Mouse (Mus musculus): ENCODE measurements around the gene Cyp46a1. TPM values are rescaled to one million over a fixed set of nuclear protein-coding genes. Genes with fewer than 3 reads are reported as not detected.

Cyp46a1 gene
- 0.37 and 0.57 TPM in 2 replicates for polyA plus RNA-seq (2012; rRNA removed)

GRCm38 (mm10) chr12:108333895-108334445 is at the start of gene Cyp46a1:
Cyp46a1 (plus strand) TSS chr12:108334381.

GRCm38 (mm10) chr12:108305812-108306794 is 28.1 kb upstream of the Cyp46a1 start, which contains the start of gene Hhipl1:
Hhipl1 (plus strand) TSS chr12:108306270.

GRCm38 (mm10) chr12:108370596-108371428 is 36.6 kb downstream of the Cyp46a1 start, which contains the start of gene Eml1:
Eml1 (plus strand) TSS chr12:108370957.

Other genes starting within 250 kb of the Cyp46a1 start
- 27.1 and 28.0 TPM in 2 replicates for gene Setd3, start 155.1 kb upstream of the Cyp46a1 start, polyA plus RNA-seq (2012; rRNA removed)
- gene Ccnk, start 154.8 kb upstream of the Cyp46a1 start, polyA plus RNA-seq (2012; rRNA removed): 6.5 and 7.3 TPM in 2 replicates
- 1.1 and 1.6 TPM in 2 replicates for gene Ccdc85c, start 59.0 kb upstream of the Cyp46a1 start, polyA plus RNA-seq (2012; rRNA removed)
- 0.06 and 0.07 TPM in 2 replicates for gene Hhipl1, start 28.1 kb upstream of the Cyp46a1 start, polyA plus RNA-seq (2012; rRNA removed)
- gene Eml1, start 36.6 kb downstream of the Cyp46a1 start, polyA plus RNA-seq (2012; rRNA removed): 3.4 and 3.5 TPM in 2 replicates
- 20.9 and 23.5 TPM in 2 replicates for gene Evl, start 220.3 kb downstream of the Cyp46a1 start, polyA plus RNA-seq (2012; rRNA removed)